Mouse (Mus musculus): ENCODE data around the gene Sycp2l. TPM values are rescaled to one million over a fixed set of nuclear protein-coding genes. Genes with fewer than 3 reads are reported as not detected.

Sycp2l gene
- polyA plus RNA-seq, 1 experiment from 2014 or later: not detected

Other genes starting within 250 kb of the Sycp2l start
- gene Pak1ip1, start 113.3 kb upstream of the Sycp2l start, polyA plus RNA-seq (2014; fragmentation: Nextera tagmentation; extraction: Ambion mirVana): 78.0 and 79.5 TPM in 2 replicates
- gene Tmem14c, start 98.0 kb upstream of the Sycp2l start, polyA plus RNA-seq (2014; fragmentation: Nextera tagmentation; extraction: Ambion mirVana): 225 and 231 TPM in 2 replicates
- gene Mak, start 34.6 kb upstream of the Sycp2l start, polyA plus RNA-seq (2014; fragmentation: Nextera tagmentation; extraction: Ambion mirVana): 0.50 and 1.2 TPM in 2 replicates
- not detected in 2 replicates for gene Gcm2, start 3.3 kb upstream of the Sycp2l start, polyA plus RNA-seq (2014; fragmentation: Nextera tagmentation; extraction: Ambion mirVana)
- gene Elovl2, start 106.1 kb downstream of the Sycp2l start, polyA plus RNA-seq (2014; fragmentation: Nextera tagmentation; extraction: Ambion mirVana): 8.7 and 13.2 TPM in 2 replicates
- gene Smim13, start 135.5 kb downstream of the Sycp2l start, polyA plus RNA-seq (2014; fragmentation: Nextera tagmentation; extraction: Ambion mirVana): 7.2 and 11.0 TPM in 2 replicates
- gene Gm17364, start 159.7 kb downstream of the Sycp2l start, polyA plus RNA-seq (2014; fragmentation: Nextera tagmentation; extraction: Ambion mirVana): not detected in 2 replicates